Mouse (Mus musculus) embryonic facial prominence, embryonic 12.5 days (tissue): ENCODE measurements at regions not wholly inside any gene's neighbourhood (a gene's known extent, or its start where the extent isn't known, plus 50 kb on each side); places are given as distances from the start of the nearest gene placed in this dataset.

Experiments used
- ATAC-seq: fragments of 200-750 bp; cut with Nextera tagmentation; 2 replicates; pipeline ENCODE4 v1.8.0; 2017; ENCODE audit not compliant: insufficient number of reproducible peaks, insufficient read depth, low FRiP score, low TSS enrichment
- H3K27ac ChIP-seq: fragments of 300-500 bp; sonication (generic); 2 replicates; pipeline ENCODE4 v1.5.1; 2016; ENCODE audit warnings: mild to moderate bottlenecking
- H3K27me3 ChIP-seq: fragments of 300-500 bp; sonication (generic); 2 replicates; pipeline ENCODE4 v1.6.1; 2016; ENCODE audit warnings: mild to moderate bottlenecking, moderate library complexity
- H3K36me3 ChIP-seq: fragments of 300-500 bp; sonication (generic); 2 replicates; pipeline ENCODE4 v1.6.1; 2016; ENCODE audit warnings: mild to moderate bottlenecking
- H3K4me1 ChIP-seq: fragments of 300-500 bp; sonication (generic); 2 replicates; pipeline ENCODE4 v1.6.1; 2016
- H3K4me2 ChIP-seq: fragments of 300-500 bp; sonication (generic); replicated peaks from 2 replicates; pipeline ENCODE4 v1.6.1; 2016; ENCODE audit warnings: mild to moderate bottlenecking, moderate library complexity
- H3K4me3 ChIP-seq: fragments of 300-500 bp; sonication (generic); 2 replicates; pipeline ENCODE4 v1.5.1; 2016; ENCODE audit warnings: mild to moderate bottlenecking
- H3K9ac ChIP-seq: fragments of 300-500 bp; sonication (generic); 2 replicates; pipeline ENCODE4 v1.6.1; 2016; ENCODE audit warnings: mild to moderate bottlenecking, moderate library complexity
- H3K9me3 ChIP-seq: fragments of 300-500 bp; sonication (generic); 2 replicates; pipeline ENCODE4 v1.6.1; 2016; ENCODE audit warnings: mild to moderate bottlenecking, moderate library complexity
- WGBS: fragments of 180-500 bp; shearing (Covaris S2); methylation state at CpG from one replicate; pipeline ENCODE4 v1.1.7; 2016; 5-methylcytosine and 5-hydroxymethylcytosine counted together

DNA sequence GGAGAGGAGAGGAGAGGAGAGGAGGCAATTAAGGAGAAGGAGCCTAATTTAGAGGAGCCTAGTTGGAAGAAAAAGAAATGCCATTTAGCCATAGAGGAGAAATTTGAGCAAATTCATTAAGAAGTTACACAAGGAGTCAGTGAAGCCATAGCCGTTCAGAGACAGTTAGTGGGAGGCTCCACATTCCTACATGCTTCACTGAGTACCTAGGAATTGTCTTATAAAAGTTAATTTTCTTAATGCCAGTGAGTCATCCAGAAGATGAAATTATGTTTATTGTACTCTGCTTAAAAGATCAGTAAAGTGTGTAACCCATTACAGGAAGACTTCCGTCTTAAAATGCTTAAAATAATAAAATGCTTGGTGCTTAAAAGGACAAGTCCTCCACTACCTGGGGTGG lies 1453.5 kb upstream of the Lrrc6 start:
- WGBS: 70% methylated on average over 2 of the region's 2 CpGs
- Histone ChIP-seq H3K9me3 (no peaks in the 10 kb centered on the region), H3K4me1 (no peaks in the 10 kb centered on the region), H3K9ac (no peak overlapping the region), H3K27ac (no peak overlapping the region), H3K4me2 (no peak overlapping the region), H3K4me3 (no peak overlapping the region), H3K36me3 (no peaks in the 10 kb centered on the region), H3K27me3 (no peaks in the 10 kb centered on the region)
- ATAC-seq: no peak

DNA sequence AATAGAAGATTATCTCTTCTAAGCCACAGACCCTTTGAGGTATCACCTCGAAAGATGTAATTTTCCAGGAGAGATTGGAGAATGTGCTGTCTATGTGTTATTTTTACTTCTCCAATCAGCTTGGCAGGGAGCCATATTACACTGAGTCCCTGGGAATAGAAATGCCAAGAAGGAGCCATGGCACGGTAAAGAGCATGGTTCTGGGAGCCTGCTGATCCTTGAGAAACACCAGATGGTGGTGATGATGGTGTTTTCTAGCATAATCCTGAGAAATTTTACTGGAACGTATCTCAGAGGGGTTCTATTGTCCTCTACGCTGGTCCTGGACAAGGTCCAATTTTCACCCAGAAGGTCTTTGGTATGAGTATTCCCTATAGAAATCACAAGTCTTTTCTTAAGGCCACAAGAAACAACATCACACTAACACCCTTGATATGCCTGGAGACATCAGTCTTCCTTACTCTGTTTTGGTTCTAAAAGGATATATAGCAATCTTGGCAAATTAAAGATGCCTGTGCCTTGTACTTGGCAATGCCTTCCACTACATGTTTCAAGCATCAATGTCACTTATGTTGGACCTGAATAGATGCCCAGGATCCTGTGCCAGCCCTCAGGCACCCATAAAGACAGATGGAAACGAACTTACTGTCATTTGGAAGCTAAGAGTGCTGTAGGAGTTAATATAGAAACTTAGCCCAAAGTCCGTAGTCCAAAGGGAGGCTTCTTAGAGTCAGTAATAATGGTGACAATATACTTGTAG lies 1449.8 kb upstream of the Lrrc6 start:
- no peaks in the 10 kb centered on the region for H3K27me3 ChIP-seq
- H3K27ac ChIP-seq: no peak overlapping the region
- H3K9ac ChIP-seq: no peak overlapping the region
- 76% methylated on average over 6 of the region's 6 CpGs for WGBS
- no peaks in the 10 kb centered on the region for H3K4me1 ChIP-seq
- no peaks in the 10 kb centered on the region for H3K36me3 ChIP-seq
- no peaks in the 10 kb centered on the region for H3K9me3 ChIP-seq
- H3K4me2 ChIP-seq: no peak overlapping the region
- no peak for ATAC-seq
- H3K4me3 ChIP-seq: no peak overlapping the region

DNA sequence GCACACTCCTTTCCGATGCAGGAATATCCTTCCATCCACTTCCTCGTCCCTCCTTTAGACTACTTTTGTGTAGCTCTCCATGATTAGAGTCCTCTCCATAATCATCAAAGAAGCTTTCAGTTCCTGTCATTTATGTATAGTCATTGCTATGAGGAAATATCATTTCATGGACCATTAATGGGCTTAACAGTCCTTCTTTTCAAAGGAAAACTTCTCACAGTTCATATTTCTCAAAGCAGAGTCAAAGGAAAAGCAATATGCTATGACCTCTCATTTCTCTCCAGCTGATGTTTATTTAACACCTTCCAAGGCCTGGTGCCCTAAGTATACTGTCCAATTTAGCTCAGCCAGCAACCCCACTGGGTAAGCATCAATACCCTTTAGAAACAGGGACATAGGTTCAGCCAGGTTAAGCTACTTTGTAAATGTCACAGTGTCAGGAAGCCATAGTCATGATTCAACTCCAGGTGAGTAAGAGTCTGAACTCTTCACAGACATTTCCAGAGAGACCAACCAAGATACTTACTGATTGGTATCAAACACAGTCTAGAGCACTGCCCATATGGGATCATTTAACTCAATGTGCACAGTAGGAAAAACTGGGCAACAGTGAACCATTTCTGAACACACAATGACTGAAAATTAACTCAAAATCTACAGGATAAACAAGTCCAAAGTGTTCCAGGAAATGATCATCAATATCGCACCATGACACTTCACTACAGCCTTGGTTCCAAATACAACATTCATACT lies 1443.8 kb upstream of the Lrrc6 start:
- no peaks in the 10 kb centered on the region for H3K4me1 ChIP-seq
- no peaks in the 10 kb centered on the region for H3K9me3 ChIP-seq
- no peak overlapping the region for H3K9ac ChIP-seq
- H3K4me2 ChIP-seq: no peak overlapping the region
- no peak overlapping the region for H3K4me3 ChIP-seq
- H3K27me3 ChIP-seq: no peaks in the 10 kb centered on the region
- WGBS: 83% methylated on average over 3 of the region's 3 CpGs
- ATAC-seq: no peak
- H3K36me3 ChIP-seq: no peaks in the 10 kb centered on the region
- H3K27ac ChIP-seq: no peak overlapping the region

DNA sequence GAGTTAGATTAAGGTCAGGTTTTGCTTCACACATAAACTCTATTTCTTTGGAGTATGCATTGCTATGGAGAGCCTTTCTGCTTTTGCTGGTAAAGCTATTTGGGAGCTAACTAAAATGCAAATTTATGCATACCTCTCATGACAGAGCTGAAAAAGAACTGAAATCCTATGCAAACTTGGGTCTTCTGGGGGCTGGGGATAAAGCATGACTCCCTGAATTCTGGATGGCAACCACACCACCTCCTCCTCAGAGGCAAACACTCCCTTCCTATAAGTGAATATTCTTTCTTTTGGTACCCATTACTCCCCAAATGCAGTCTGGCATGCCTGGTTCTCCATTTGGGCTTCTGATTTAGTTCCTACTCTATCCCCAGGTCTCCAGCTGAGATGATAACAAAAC lies 1442.3 kb upstream of the Lrrc6 start:
- Histone ChIP-seq H3K9me3 (no peaks in the 10 kb centered on the region), H3K36me3 (no peaks in the 10 kb centered on the region), H3K4me1 (no peaks in the 10 kb centered on the region), H3K4me3 (no peak overlapping the region), H3K27ac (no peak overlapping the region), H3K27me3 (no peaks in the 10 kb centered on the region), H3K9ac (no peak overlapping the region), H3K4me2 (no peak overlapping the region)
- ATAC-seq: no peak

DNA sequence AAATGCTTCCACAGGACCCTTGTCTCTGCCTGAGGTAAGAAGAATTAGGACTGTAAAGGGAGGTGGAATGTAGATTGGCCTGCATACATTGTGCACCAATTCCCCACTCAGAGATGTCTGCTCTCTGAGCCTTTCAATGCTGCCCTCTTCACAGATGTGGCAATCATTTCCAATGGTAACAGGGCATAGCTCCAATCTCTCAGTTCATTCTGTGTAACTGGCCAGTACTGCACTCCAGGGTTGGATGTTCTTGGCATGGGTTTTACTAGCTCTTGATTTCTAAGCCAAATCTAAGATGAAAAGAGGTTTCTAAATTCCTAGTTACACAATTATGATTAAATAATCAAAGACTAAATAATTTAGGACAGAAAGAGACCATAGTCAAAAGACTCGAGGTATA lies 1439.8 kb upstream of the Lrrc6 start:
- H3K4me1 ChIP-seq: no peaks in the 10 kb centered on the region
- no peak overlapping the region for H3K27ac ChIP-seq
- H3K9ac ChIP-seq: no peak overlapping the region
- 85% methylated on average over 1 of the region's 1 CpGs for WGBS
- ATAC-seq: no peak
- no peak overlapping the region for H3K4me3 ChIP-seq
- no peaks in the 10 kb centered on the region for H3K36me3 ChIP-seq
- no peaks in the 10 kb centered on the region for H3K27me3 ChIP-seq
- no peaks in the 10 kb centered on the region for H3K9me3 ChIP-seq
- H3K4me2 ChIP-seq: no peak overlapping the region

DNA sequence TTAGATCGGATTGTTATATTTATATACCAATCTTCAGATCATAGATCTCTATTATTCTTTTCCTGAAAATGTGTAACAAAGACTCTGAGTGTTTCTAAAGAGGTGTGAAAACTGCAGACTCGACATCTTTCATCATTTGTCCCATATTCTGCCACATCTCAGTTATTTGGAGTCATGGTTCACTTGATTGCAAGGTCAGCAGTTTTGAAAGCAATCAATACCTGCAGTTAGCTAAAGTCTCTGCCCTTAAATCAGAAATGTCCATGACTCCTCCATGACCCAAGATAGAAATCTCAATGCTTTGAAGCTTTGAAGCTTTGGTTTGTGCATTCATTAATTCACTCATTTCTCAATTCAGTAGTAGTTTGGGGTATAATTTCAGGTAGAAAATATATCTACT lies 1424.2 kb upstream of the Lrrc6 start:
- Histone ChIP-seq H3K27ac (no peak overlapping the region), H3K4me3 (no peak overlapping the region), H3K4me2 (no peak overlapping the region), H3K27me3 (no peaks in the 10 kb centered on the region), H3K36me3 (no peaks in the 10 kb centered on the region), H3K9ac (no peak overlapping the region), H3K9me3 (no peaks in the 10 kb centered on the region), H3K4me1 (no peaks in the 10 kb centered on the region)
- 79% methylated on average over 2 of the region's 2 CpGs for WGBS
- ATAC-seq: no peak

DNA sequence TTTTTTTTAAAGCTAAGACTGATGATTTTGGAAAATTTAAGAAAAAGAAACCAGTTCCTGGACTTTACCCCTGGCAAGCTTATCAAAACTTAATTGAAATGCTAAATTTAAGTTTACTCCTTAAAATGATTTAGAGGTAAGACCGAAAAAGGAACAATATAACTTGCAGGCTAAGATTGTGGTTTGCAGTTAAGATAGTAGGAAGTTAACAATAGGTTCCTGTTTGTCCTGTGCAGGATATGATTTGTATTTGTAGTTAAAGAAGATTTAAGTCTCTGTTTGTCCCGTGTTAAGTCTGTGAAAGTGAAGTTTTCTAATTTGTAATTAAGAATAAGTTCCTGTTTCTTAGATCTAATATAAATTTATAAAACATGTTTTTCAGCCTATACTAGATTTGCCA lies 1406.3 kb upstream of the Lrrc6 start:
- no peak for ATAC-seq
- 74% methylated on average over 2 of the region's 2 CpGs for WGBS
- H3K4me3 ChIP-seq: no peak overlapping the region
- H3K4me2 ChIP-seq: no peak overlapping the region
- H3K27me3 ChIP-seq: no peaks in the 10 kb centered on the region
- no peak overlapping the region for H3K9ac ChIP-seq
- H3K9me3 ChIP-seq: no peaks in the 10 kb centered on the region
- no peak overlapping the region for H3K27ac ChIP-seq
- H3K36me3 ChIP-seq: no peaks in the 10 kb centered on the region
- no peaks in the 10 kb centered on the region for H3K4me1 ChIP-seq

DNA sequence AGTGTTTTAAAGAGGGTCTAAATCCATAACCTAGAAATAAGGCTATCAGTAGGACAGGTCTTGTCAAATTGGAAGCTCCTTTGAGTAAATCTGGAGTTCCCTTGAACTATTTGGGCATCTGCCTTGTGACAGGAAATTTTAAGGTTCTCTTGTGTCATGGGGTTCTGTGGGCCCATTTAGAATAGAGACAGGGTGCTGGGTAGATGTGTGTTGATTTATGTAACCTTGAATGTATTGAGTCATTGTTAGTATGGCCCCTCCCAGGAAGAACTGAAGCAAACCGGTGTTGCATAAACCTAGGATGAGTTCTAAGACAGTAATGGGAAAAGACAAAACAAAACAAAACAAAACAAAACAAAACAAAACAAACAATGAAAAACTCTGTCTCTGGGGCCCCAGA lies 1404.6 kb upstream of the Lrrc6 start:
- H3K4me2 ChIP-seq: no peak overlapping the region
- H3K4me1 ChIP-seq: no peaks in the 10 kb centered on the region
- H3K4me3 ChIP-seq: no peak overlapping the region
- no peaks in the 10 kb centered on the region for H3K9me3 ChIP-seq
- no peak overlapping the region for H3K9ac ChIP-seq
- H3K36me3 ChIP-seq: no peaks in the 10 kb centered on the region
- WGBS: 78% methylated on average over 1 of the region's 1 CpGs
- H3K27me3 ChIP-seq: no peaks in the 10 kb centered on the region
- no peak overlapping the region for H3K27ac ChIP-seq
- ATAC-seq: no peak

DNA sequence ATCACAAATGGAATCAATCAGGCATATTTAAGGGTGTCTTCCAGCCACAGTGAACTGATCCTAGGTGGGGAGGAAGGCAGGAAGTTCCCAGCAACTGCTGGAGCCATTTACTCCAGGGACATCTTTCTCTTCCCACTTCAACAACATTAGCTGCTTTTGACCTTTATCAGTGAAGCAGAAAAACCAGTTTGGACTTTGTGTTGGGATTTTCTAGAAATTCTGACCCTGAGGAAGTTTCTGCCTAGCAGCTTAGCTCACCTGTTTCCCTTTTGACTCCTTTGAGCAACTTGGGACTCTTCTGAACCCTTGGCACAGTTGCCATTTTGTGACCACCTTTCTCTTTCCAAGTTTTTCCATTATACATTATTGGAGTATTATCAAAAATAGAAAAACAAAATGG lies 1403.9 kb upstream of the Lrrc6 start:
- Histone ChIP-seq H3K27ac (no peak overlapping the region), H3K4me1 (no peaks in the 10 kb centered on the region), H3K4me2 (no peak overlapping the region), H3K9me3 (no peaks in the 10 kb centered on the region), H3K4me3 (no peak overlapping the region), H3K27me3 (no peaks in the 10 kb centered on the region), H3K36me3 (no peaks in the 10 kb centered on the region), H3K9ac (no peak overlapping the region)
- no peak for ATAC-seq

DNA sequence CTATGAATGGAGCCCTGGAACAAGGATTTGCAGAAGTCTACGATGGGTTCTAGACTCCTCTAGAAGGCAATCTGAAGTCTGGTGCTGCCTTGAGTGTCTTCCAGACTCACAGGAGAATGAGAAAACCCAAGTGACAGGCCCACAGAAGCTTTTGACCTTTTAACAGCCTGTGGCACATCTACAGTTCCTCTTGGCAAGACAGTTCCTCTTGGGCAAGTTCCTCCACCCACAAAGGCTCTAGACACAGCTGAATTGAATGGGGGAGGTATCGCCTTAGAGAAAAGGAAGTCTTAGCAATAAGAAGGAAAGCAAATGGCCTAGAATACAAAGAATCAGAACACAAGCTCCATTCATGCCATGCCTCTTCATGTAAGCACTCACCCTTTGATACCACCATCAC lies 1402.3 kb upstream of the Lrrc6 start:
- Histone ChIP-seq H3K27me3 (no peaks in the 10 kb centered on the region), H3K9ac (no peak overlapping the region), H3K9me3 (no peaks in the 10 kb centered on the region), H3K27ac (no peak overlapping the region), H3K4me1 (no peaks in the 10 kb centered on the region), H3K36me3 (no peaks in the 10 kb centered on the region), H3K4me3 (no peak overlapping the region), H3K4me2 (no peak overlapping the region)
- ATAC-seq: no peak
- WGBS: 79% methylated on average over 2 of the region's 2 CpGs

DNA sequence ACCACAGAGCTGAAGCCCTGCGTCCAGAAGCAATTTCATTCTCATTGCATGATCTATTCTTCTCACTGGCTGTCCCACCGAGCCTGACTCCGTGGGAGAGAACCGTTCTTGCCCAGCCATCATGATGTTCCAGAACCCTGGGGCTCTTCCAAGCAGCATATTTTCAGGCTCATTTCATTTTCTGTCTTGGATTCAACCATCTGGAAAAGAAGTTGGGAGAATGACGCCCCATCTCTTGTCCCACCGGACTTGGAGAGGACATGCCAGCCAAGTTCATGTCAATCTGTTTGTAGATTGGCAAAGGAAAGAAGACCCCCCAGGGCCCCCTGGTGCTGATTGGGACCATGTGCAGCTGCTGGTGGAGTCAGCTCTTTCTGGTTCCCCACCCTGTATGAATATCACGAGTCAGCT lies 1400.5 kb upstream of the Lrrc6 start:
- Histone ChIP-seq H3K27ac (no peak overlapping the region), H3K4me3 (no peak overlapping the region), H3K27me3 (no peaks in the 10 kb centered on the region), H3K9me3 (no peaks in the 10 kb centered on the region), H3K4me1 (no peaks in the 10 kb centered on the region), H3K4me2 (no peak overlapping the region), H3K9ac (no peak overlapping the region), H3K36me3 (no peaks in the 10 kb centered on the region)
- WGBS: 80% methylated on average over 7 of the region's 7 CpGs
- no peak for ATAC-seq

DNA sequence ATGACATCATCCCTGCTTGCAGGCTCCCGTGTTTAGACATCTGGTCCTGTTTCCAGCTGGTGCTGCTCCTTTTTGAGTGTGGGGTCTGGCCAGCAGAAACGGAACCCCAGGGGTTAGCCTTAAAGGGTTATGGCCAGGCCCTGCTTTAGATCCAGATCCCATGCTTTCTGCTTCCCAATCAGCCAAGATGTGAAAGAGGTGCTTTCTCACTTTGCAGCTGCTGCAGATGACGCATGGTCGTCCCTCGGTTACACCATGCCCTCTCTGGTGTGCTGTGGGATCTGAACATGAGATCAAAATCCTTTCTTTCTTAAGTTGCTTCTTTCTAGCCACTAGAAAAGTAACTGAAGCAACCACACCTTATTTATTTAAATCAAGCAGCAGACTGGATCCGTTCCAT lies 1399.1 kb upstream of the Lrrc6 start:
- WGBS: 68% methylated on average over 6 of the region's 6 CpGs
- H3K4me1 ChIP-seq: no peaks in the 10 kb centered on the region
- ATAC-seq: no peak

More for the DNA sequence above, 1399.1 kb upstream of the Lrrc6 start:
- Histone ChIP-seq H3K36me3 (no peaks in the 10 kb centered on the region), H3K9me3 (no peaks in the 10 kb centered on the region), H3K27ac (no peak overlapping the region), H3K4me2 (no peak overlapping the region), H3K9ac (no peak overlapping the region), H3K4me3 (no peak overlapping the region), H3K27me3 (no peaks in the 10 kb centered on the region)
